Mouse (Mus musculus) lung, postnatal 0 days (tissue): Measurements from ENCODE around the gene Dcaf4. TPM values are rescaled to one million over a fixed set of nuclear protein-coding genes. Genes with fewer than 3 reads are reported as not detected.

Experiments
- ATAC-seq: fragments of 200-750 bp; cut with Nextera tagmentation; 2 replicates; pipeline ENCODE4 v1.8.0; 2017; ENCODE audit warnings: moderate library complexity
- DNase-seq: peaks from one replicate; pipeline ENCODE4 v3.0.0-alpha.2; 2016; ENCODE audit warnings: low spot score
- H3K27ac ChIP-seq: fragments of 300-500 bp; sonication (generic); 2 replicates; pipeline ENCODE4 v1.5.1; 2014; ENCODE audit warnings: antibody characterized with exemption, mild to moderate bottlenecking, low read length, mixed read lengths
- H3K27me3 ChIP-seq: fragments of 300-500 bp; sonication (generic); replicated peaks from 2 replicates; pipeline ENCODE4 v1.6.1; 2014; ENCODE audit warnings: low read length, mixed read lengths; ENCODE audit not compliant: insufficient read depth
- H3K36me3 ChIP-seq: fragments of 300-500 bp; sonication (generic); 2 replicates; pipeline ENCODE4 v1.6.1; 2014; ENCODE audit warnings: low read length, mixed read lengths; ENCODE audit not compliant: insufficient read depth
- H3K4me1 ChIP-seq: fragments of 300-500 bp; sonication (generic); 2 replicates; pipeline ENCODE4 v1.6.1; 2014; ENCODE audit warnings: antibody characterized with exemption, low read depth, low read length, mixed read lengths; ENCODE audit not compliant: insufficient read depth
- H3K4me2 ChIP-seq: fragments of 300-500 bp; sonication (generic); replicated peaks from 2 replicates; pipeline ENCODE4 v1.6.1; 2014; ENCODE audit warnings: low read depth, mild to moderate bottlenecking, low read length, moderate library complexity, mixed read lengths
- H3K4me3 ChIP-seq: fragments of 300-500 bp; sonication (generic); 2 replicates; pipeline ENCODE4 v1.5.1; 2014; ENCODE audit warnings: low read depth, low read length
- H3K9ac ChIP-seq: fragments of 300-500 bp; sonication (generic); replicated peaks from 2 replicates; pipeline ENCODE4 v1.6.1; 2014; ENCODE audit warnings: low read depth, mild to moderate bottlenecking
- H3K9me3 ChIP-seq: fragments of 300-500 bp; sonication (generic); 2 replicates; pipeline ENCODE4 v1.6.1; 2016; ENCODE audit warnings: low read length, mixed read lengths
- CTCF ChIP-seq: IDR thresholded peaks from 2 replicates; pipeline ENCODE4 v1.5.1; 2016; ENCODE audit warnings: antibody characterized with exemption, mild to moderate bottlenecking
- EP300 ChIP-seq: IDR thresholded peaks from 2 replicates; pipeline ENCODE4 v1.6.1; 2016; ENCODE audit warnings: antibody characterized with exemption, mild to moderate bottlenecking, control low read depth
- WGBS: fragments of 180-500 bp; shearing (Covaris S2); extraction: QIAGEN DNeasy Blood & Tissue Kit; methylation state at CpG from one replicate; pipeline ENCODE4 v1.1.7; 2014; 5-methylcytosine and 5-hydroxymethylcytosine counted together
- polyA plus RNA-seq: library from polyadenylated mRNA; unstranded; fragments of >200 nt; fragmentation: Nextera tagmentation; extraction: Ambion mirVana; gene quantifications from 2 replicates; pipeline ENCODE4 v1.2.1, GENCODE M21; 2015

Dcaf4 gene
- polyA plus RNA-seq, 1 experiment from 2014 or later, result 10.4 TPM

- no peaks in the 10 kb centered on the region for H3K4me1 ChIP-seq
- H3K4me3 ChIP-seq, result no peak overlapping the region
- no peaks in the 10 kb centered on the region for H3K9me3 ChIP-seq
- ATAC-seq, result no peak
- no peak overlapping the region for H3K9ac ChIP-seq
- no peak for DNase-seq
- no peak overlapping the region for H3K27ac ChIP-seq
- H3K36me3 ChIP-seq, result no peaks in the 10 kb centered on the region
- no peak overlapping the region for H3K4me2 ChIP-seq
- TF ChIP-seq CTCF (no peak), EP300 (no peak)
- WGBS, result 77% methylated on average over 5 of the region's 5 CpGs
- H3K27me3 ChIP-seq, result no peaks in the 10 kb centered on the region
Measured at GRCm38 (mm10) chr12:83528665-83529064, 8.4 kb downstream of the Dcaf4 start.

GRCm38 (mm10) chr12:83531992-83532391 is 11.7 kb downstream of the Dcaf4 start:
- WGBS, result 91% methylated on average over 6 of the region's 6 CpGs
- TF ChIP-seq CTCF, result no peak
- no peak for TF ChIP-seq EP300
- H3K4me2 ChIP-seq, result no peak overlapping the region
- no peak overlapping the region for H3K4me3 ChIP-seq
- no peaks in the 10 kb centered on the region for H3K4me1 ChIP-seq
- no peak overlapping the region for H3K9ac ChIP-seq
- 0 out of 2 replicates have a peak, but pooled peaks cover 8% of the 10 kb centered on the region for H3K36me3 ChIP-seq
- no peak overlapping the region for H3K27ac ChIP-seq
- H3K9me3 ChIP-seq, result no peaks in the 10 kb centered on the region
- DNase-seq (no peak), ATAC-seq (no peak)
- H3K27me3 ChIP-seq, result no peaks in the 10 kb centered on the region

GRCm38 (mm10) chr12:83532966-83533365 is 12.7 kb downstream of the Dcaf4 start:
- Histone ChIP-seq H3K4me1 (no peaks in the 10 kb centered on the region), H3K9ac (no peak overlapping the region), H3K4me2 (no peak overlapping the region), H3K27me3 (no peaks in the 10 kb centered on the region), H3K27ac (no peak overlapping the region), H3K4me3 (no peak overlapping the region), H3K9me3 (no peaks in the 10 kb centered on the region), H3K36me3 (0 out of 2 replicates have a peak, but pooled peaks cover 8% of the 10 kb centered on the region)
- DNase-seq (peak; percentile 22), ATAC-seq (0 out of 2 replicates have a peak, but pooled peaks have one; percentile 33)
- TF ChIP-seq EP300 (no peak), CTCF (no peak)
- WGBS, result 75% methylated on average over 3 of the region's 3 CpGs

GRCm38 (mm10) chr12:83534190-83534589 is 13.9 kb downstream of the Dcaf4 start:
- TF ChIP-seq CTCF (no peak), EP300 (no peak)
- WGBS, result 74% methylated on average over 3 of the region's 3 CpGs

GRCm38 (mm10) chr12:83535428-83535827 is 15.2 kb downstream of the Dcaf4 start:
- WGBS, result 86% methylated on average over 11 of the region's 11 CpGs
- Histone ChIP-seq H3K9me3 (no peaks in the 10 kb centered on the region), H3K4me1 (no peaks in the 10 kb centered on the region), H3K4me2 (no peak overlapping the region), H3K36me3 (0 out of 2 replicates have a peak, but pooled peaks cover 8% of the 10 kb centered on the region), H3K9ac (no peak overlapping the region), H3K4me3 (no peak overlapping the region), H3K27me3 (no peaks in the 10 kb centered on the region), H3K27ac (no peak overlapping the region)
- DNase-seq (no peak), ATAC-seq (no peak)
- TF ChIP-seq CTCF (no peak), EP300 (no peak)

More at GRCm38 (mm10) chr12:83534190-83534589, 13.9 kb downstream of the Dcaf4 start:
- no peaks in the 10 kb centered on the region for H3K27me3 ChIP-seq
- H3K4me3 ChIP-seq, result no peak overlapping the region
- H3K4me1 ChIP-seq, result no peaks in the 10 kb centered on the region
- H3K27ac ChIP-seq, result no peak overlapping the region
- 0 out of 2 replicates have a peak, but pooled peaks cover 8% of the 10 kb centered on the region for H3K36me3 ChIP-seq
- H3K9me3 ChIP-seq, result no peaks in the 10 kb centered on the region
- no peak overlapping the region for H3K9ac ChIP-seq
- DNase-seq (no peak), ATAC-seq (no peak)
- no peak overlapping the region for H3K4me2 ChIP-seq

- Histone ChIP-seq H3K4me1 (no peaks in the 10 kb centered on the region), H3K4me3 (no peak overlapping the region), H3K9ac (no peak overlapping the region), H3K27ac (no peak overlapping the region), H3K4me2 (no peak overlapping the region), H3K27me3 (no peaks in the 10 kb centered on the region), H3K9me3 (no peaks in the 10 kb centered on the region), H3K36me3 (0 out of 2 replicates have a peak, but pooled peaks cover 8% of the 10 kb centered on the region)
- WGBS, result 64% methylated on average over 9 of the region's 9 CpGs
- no peak for TF ChIP-seq EP300
- TF ChIP-seq CTCF, result no peak
- DNase-seq (no peak), ATAC-seq (no peak)
Measured at GRCm38 (mm10) chr12:83536039-83536438, 15.8 kb downstream of the Dcaf4 start.

GRCm38 (mm10) chr12:83543997-83544396 is 23.7 kb downstream of the Dcaf4 start:
- no peaks in the 10 kb centered on the region for H3K4me1 ChIP-seq
- H3K4me2 ChIP-seq, result no peak overlapping the region
- TF ChIP-seq CTCF (no peak), EP300 (no peak)
- no peaks in the 10 kb centered on the region for H3K27me3 ChIP-seq
- DNase-seq (no peak), ATAC-seq (no peak)
- peaks cover 16% of the 10 kb centered on the region; the same call in 1 of the 2 replicates for H3K36me3 ChIP-seq
- 72% methylated on average over 7 of the region's 7 CpGs for WGBS
- no peaks in the 10 kb centered on the region for H3K9me3 ChIP-seq
- H3K9ac ChIP-seq, result no peak overlapping the region
- H3K4me3 ChIP-seq, result no peak overlapping the region
- H3K27ac ChIP-seq, result no peak overlapping the region
